Mouse (Mus musculus): ENCODE measurements around the gene Ly6g6c. TPM values are rescaled to one million over a fixed set of nuclear protein-coding genes. Genes with fewer than 3 reads are reported as not detected.
A peak's percentile ranks its signal among the peaks of the same experiment; 100 is the strongest.

Gene Ly6g6c
- 0.41 and 0.44 TPM in 2 replicates for polyA plus RNA-seq (2016; fragmentation: Nextera tagmentation; extraction: Ambion mirVana)

- peaks cover 12% of the 10 kb centered on the region; the same call in 1 of the 2 replicates for H3K36me3 ChIP-seq
- H3K4me3 ChIP-seq, result peak within 1 kb of the TSS; percentile 50
- 2% methylated on average over 48 of the region's 48 CpGs for WGBS (ENCODE audit: insufficient replicate concordance)
- peak within 1 kb of the TSS; percentile 44 for H3K9ac ChIP-seq
- H3K9me3 ChIP-seq (replicated peaks), result no peaks in the 10 kb centered on the region
- H3K27ac ChIP-seq, result no peak within 1 kb of the TSS; the same call in 1 of the 2 replicates
- peaks cover 78% of the 10 kb centered on the region for H3K27me3 ChIP-seq (replicated peaks)
- peaks cover 43% of the 10 kb centered on the region for H3K4me1 ChIP-seq
- ATAC-seq, result peak; percentile 39
- peak within 1 kb of the TSS; percentile 76 for H3K4me2 ChIP-seq
These were observed at the start of gene Ly6g6c for GRCm38 (mm10) chr17:35064951-35065947. TSS of gene Ly6g6c (plus strand) at chr17:35065388.

GRCm38 (mm10) chr17:35016376-35016775 is 48.8 kb upstream of the Ly6g6c start, which contains the start of gene Vwa7:
TSS of gene Vwa7 (plus strand) at chr17:35016579.
- H3K9ac ChIP-seq, result no peak within 1 kb of the TSS
- peak; percentile 17; the same call in 1 of the 2 replicates for ATAC-seq
- 81% methylated on average over 12 of the region's 12 CpGs for WGBS (ENCODE audit: insufficient replicate concordance)
- no peaks in the 10 kb centered on the region for H3K9me3 ChIP-seq (replicated peaks)
- no peak within 1 kb of the TSS for H3K4me2 ChIP-seq
- H3K36me3 ChIP-seq, result peaks cover 58% of the 10 kb centered on the region
- H3K27ac ChIP-seq, result 0 out of 2 replicates have a peak within 1 kb of the TSS, but pooled peaks have one; percentile 2
- H3K27me3 ChIP-seq (replicated peaks), result no peaks in the 10 kb centered on the region
- peaks cover 30% of the 10 kb centered on the region for H3K4me1 ChIP-seq
- H3K4me3 ChIP-seq, result no peak within 1 kb of the TSS

- 72% methylated on average over 10 of the region's 10 CpGs for WGBS (ENCODE audit: insufficient replicate concordance)
- no peak for ATAC-seq
- Histone ChIP-seq H3K27me3 (replicated peaks) (no peaks in the 10 kb centered on the region), H3K9ac (no peak overlapping the region), H3K36me3 (peaks cover 51% of the 10 kb centered on the region), H3K4me2 (no peak overlapping the region), H3K4me1 (peaks cover 37% of the 10 kb centered on the region), H3K27ac (0 out of 2 replicates have a peak overlapping the region, but pooled peaks have one; percentile 2), H3K4me3 (no peak overlapping the region), H3K9me3 (replicated peaks) (no peaks in the 10 kb centered on the region)
These were observed 48.1 kb upstream of the Ly6g6c start for GRCm38 (mm10) chr17:35016791-35017705.

- Histone ChIP-seq H3K4me1 (peaks cover 43% of the 10 kb centered on the region), H3K27ac (no peak overlapping the region), H3K27me3 (replicated peaks) (no peaks in the 10 kb centered on the region), H3K9ac (no peak overlapping the region), H3K4me3 (no peak overlapping the region), H3K9me3 (replicated peaks) (no peaks in the 10 kb centered on the region), H3K4me2 (no peak overlapping the region), H3K36me3 (peaks cover 45% of the 10 kb centered on the region)
- WGBS (ENCODE audit: insufficient replicate concordance), result 68% methylated on average over 14 of the region's 14 CpGs
- no peak for ATAC-seq
These were observed 47.5 kb upstream of the Ly6g6c start for GRCm38 (mm10) chr17:35017706-35018030.

- no peak for ATAC-seq
- H3K27ac ChIP-seq, result no peak overlapping the region
- no peaks in the 10 kb centered on the region for H3K9me3 ChIP-seq (replicated peaks)
- H3K4me2 ChIP-seq, result no peak overlapping the region
- H3K4me3 ChIP-seq, result no peak overlapping the region
- WGBS (ENCODE audit: insufficient replicate concordance), result 56% methylated on average over 3 of the region's 3 CpGs
- no peaks in the 10 kb centered on the region for H3K27me3 ChIP-seq (replicated peaks)
- H3K4me1 ChIP-seq, result peaks cover 48% of the 10 kb centered on the region
- H3K9ac ChIP-seq, result no peak overlapping the region
- peaks cover 40% of the 10 kb centered on the region for H3K36me3 ChIP-seq
These were observed 47.0 kb upstream of the Ly6g6c start for GRCm38 (mm10) chr17:35018171-35018570.

- Histone ChIP-seq H3K36me3 (peaks cover 23% of the 10 kb centered on the region), H3K27ac (no peak overlapping the region), H3K27me3 (replicated peaks) (0 out of 2 replicates have a peak, but pooled peaks cover 3% of the 10 kb centered on the region), H3K4me3 (no peak overlapping the region), H3K9ac (no peak overlapping the region), H3K9me3 (replicated peaks) (no peaks in the 10 kb centered on the region), H3K4me2 (no peak overlapping the region), H3K4me1 (peaks cover 65% of the 10 kb centered on the region)
- no peak for ATAC-seq
- WGBS (ENCODE audit: insufficient replicate concordance), result 81% methylated on average over 11 of the region's 11 CpGs
These were observed 45.3 kb upstream of the Ly6g6c start for GRCm38 (mm10) chr17:35019894-35020293.

- H3K4me3 ChIP-seq, result no peak overlapping the region
- no peak overlapping the region for H3K27ac ChIP-seq
- H3K4me2 ChIP-seq, result no peak overlapping the region
- peaks cover 71% of the 10 kb centered on the region for H3K4me1 ChIP-seq
- no peaks in the 10 kb centered on the region for H3K9me3 ChIP-seq (replicated peaks)
- 0 out of 2 replicates have a peak, but pooled peaks cover 3% of the 10 kb centered on the region for H3K27me3 ChIP-seq (replicated peaks)
- no peak overlapping the region for H3K9ac ChIP-seq
- H3K36me3 ChIP-seq, result peaks cover 16% of the 10 kb centered on the region
- no peak for ATAC-seq
- WGBS (ENCODE audit: insufficient replicate concordance), result 74% methylated on average over 8 of the region's 8 CpGs
These were observed 44.6 kb upstream of the Ly6g6c start for GRCm38 (mm10) chr17:35020551-35020950.

- H3K36me3 ChIP-seq, result peaks cover 9% of the 10 kb centered on the region
- H3K4me1 ChIP-seq, result peaks cover 74% of the 10 kb centered on the region
- peak; percentile 13; the same call in 1 of the 2 replicates for ATAC-seq
- peak overlapping the region; percentile 77 for H3K27ac ChIP-seq
- H3K27me3 ChIP-seq (replicated peaks), result 0 out of 2 replicates have a peak, but pooled peaks cover 3% of the 10 kb centered on the region
- H3K4me3 ChIP-seq, result peak overlapping the region; percentile 18
- H3K9me3 ChIP-seq (replicated peaks), result no peaks in the 10 kb centered on the region
- WGBS (ENCODE audit: insufficient replicate concordance), result 3% methylated on average over 17 of the region's 17 CpGs
- peak overlapping the region; percentile 57 for H3K4me2 ChIP-seq
- H3K9ac ChIP-seq, result peak overlapping the region; percentile 47; the same call in 1 of the 2 replicates
These were observed 43.9 kb upstream of the Ly6g6c start for GRCm38 (mm10) chr17:35021163-35021808.

- Histone ChIP-seq H3K27me3 (replicated peaks) (0 out of 2 replicates have a peak, but pooled peaks cover 3% of the 10 kb centered on the region), H3K4me2 (peak overlapping the region; percentile 57), H3K36me3 (peaks cover 2% of the 10 kb centered on the region), H3K4me1 (peaks cover 70% of the 10 kb centered on the region), H3K9ac (no peak overlapping the region), H3K9me3 (replicated peaks) (no peaks in the 10 kb centered on the region), H3K4me3 (no peak overlapping the region), H3K27ac (peak overlapping the region; percentile 77)
- WGBS (ENCODE audit: insufficient replicate concordance), result 5% methylated on average over 6 of the region's 6 CpGs
- peak; percentile 90 for ATAC-seq
These were observed 43.2 kb upstream of the Ly6g6c start for GRCm38 (mm10) chr17:35021842-35022477.

GRCm38 (mm10) chr17:35022541-35023060 is 42.6 kb upstream of the Ly6g6c start:
- H3K9me3 ChIP-seq (replicated peaks), result no peaks in the 10 kb centered on the region
- H3K36me3 ChIP-seq, result no peaks in the 10 kb centered on the region
- H3K27ac ChIP-seq, result peak overlapping the region; percentile 77
- H3K27me3 ChIP-seq (replicated peaks), result 0 out of 2 replicates have a peak, but pooled peaks cover 3% of the 10 kb centered on the region
- no peak overlapping the region for H3K4me3 ChIP-seq
- H3K4me2 ChIP-seq, result peak overlapping the region; percentile 57; the same call in 1 of the 2 replicates
- no peak overlapping the region for H3K9ac ChIP-seq
- H3K4me1 ChIP-seq, result peaks cover 74% of the 10 kb centered on the region
- WGBS (ENCODE audit: insufficient replicate concordance), result 60% methylated on average over 8 of the region's 8 CpGs
- ATAC-seq, result no peak
